Mouse (Mus musculus) ES-CJ7 (cell line): ENCODE measurements at regions not wholly inside any gene's neighbourhood (a gene's known extent, or its start where the extent isn't known, plus 50 kb on each side); places are given as distances from the start of the nearest gene placed in this dataset.

Experiments
- DNase-seq: peaks from one replicate; pipeline ENCODE4 v3.0.0; 2011; ENCODE audit warnings: low read depth, low spot score

- no peak for DNase-seq
These were observed 205.5 kb downstream of the Etnk1 start for GRCm38 (mm10) chr6:143372487-143372886.

- DNase-seq = peak; percentile 59
These were observed 206.8 kb downstream of the Etnk1 start for GRCm38 (mm10) chr6:143373686-143374273.

- no peak for DNase-seq
These were observed 209.1 kb downstream of the Etnk1 start for GRCm38 (mm10) chr6:143375951-143376713.

GRCm38 (mm10) chr6:143377121-143377520, 210.1 kb downstream of the Etnk1 start:
- DNase-seq = no peak

- no peak for DNase-seq
These were observed 211.1 kb downstream of the Etnk1 start for GRCm38 (mm10) chr6:143378126-143378525.

- no peak for DNase-seq
These were observed 213.5 kb downstream of the Etnk1 start for GRCm38 (mm10) chr6:143380490-143380889.

- no peak for DNase-seq
These were observed 219.8 kb downstream of the Etnk1 start for GRCm38 (mm10) chr6:143386597-143387450.

- DNase-seq = no peak
These were observed 226.7 kb downstream of the Etnk1 start for GRCm38 (mm10) chr6:143393543-143394207.

- DNase-seq = no peak
These were observed 227.4 kb downstream of the Etnk1 start for GRCm38 (mm10) chr6:143394377-143394776.

GRCm38 (mm10) chr6:143401436-143401835, 234.4 kb downstream of the Etnk1 start:
- no peak for DNase-seq

GRCm38 (mm10) chr6:143401921-143402320, 234.9 kb downstream of the Etnk1 start:
- DNase-seq = no peak

GRCm38 (mm10) chr6:143402766-143403165, 235.7 kb downstream of the Etnk1 start:
- DNase-seq = no peak

GRCm38 (mm10) chr6:143404521-143404920, 237.5 kb downstream of the Etnk1 start:
- DNase-seq = no peak

- DNase-seq = no peak
These were observed 245.0 kb downstream of the Etnk1 start for GRCm38 (mm10) chr6:143412056-143412455.

- no peak for DNase-seq
These were observed 245.7 kb downstream of the Etnk1 start for GRCm38 (mm10) chr6:143412721-143413120.

- DNase-seq = no peak
These were observed 247.8 kb downstream of the Etnk1 start for GRCm38 (mm10) chr6:143414590-143415382.

GRCm38 (mm10) chr6:143415383-143415778, 248.4 kb downstream of the Etnk1 start:
- DNase-seq = no peak

- no peak for DNase-seq
These were observed 252.9 kb downstream of the Etnk1 start for GRCm38 (mm10) chr6:143419872-143420271.

- DNase-seq = no peak
These were observed 256.0 kb downstream of the Etnk1 start for GRCm38 (mm10) chr6:143423026-143423425.

- no peak for DNase-seq
These were observed 258.3 kb downstream of the Etnk1 start for GRCm38 (mm10) chr6:143425182-143425829.
